Mouse (Mus musculus): ENCODE data around the gene Tmem91.

GRCm38 (mm10) chr7:25619722-25619991, 55.3 kb downstream of the Tmem91 start:
- no peak for TF ChIP-seq CTCF (IDR thresholded peaks at IDR 0.05; ENCODE audit: control insufficient read depth, insufficient read depth, insufficient read length)
- TF ChIP-seq MYOD1 (IDR thresholded peaks at IDR 0.05; ENCODE audit: control insufficient read depth, insufficient read length, low read depth): no peak
